Mouse (Mus musculus) limb, embryonic 14.5 days (tissue): Measurements from ENCODE around the gene Klf2. TPM values are rescaled to one million over a fixed set of nuclear protein-coding genes. Genes with fewer than 3 reads are reported as not detected.

Source experiments
- ATAC-seq: fragments of 200-750 bp; cut with Nextera tagmentation; 2 replicates; pipeline ENCODE4 v1.8.0; 2017; ENCODE audit warnings: low read depth, moderate number of reproducible peaks, moderate TSS enrichment; ENCODE audit not compliant: low FRiP score
- DNase-seq: peaks from one replicate; pipeline ENCODE4 v3.0.0-alpha.2; 2015; ENCODE audit warnings: low spot score
- H3K27ac ChIP-seq: fragments of 300-500 bp; sonication (generic); replicated peaks from 2 replicates; pipeline ENCODE4 v1.5.1; 2014; ENCODE audit warnings: low read depth, mild to moderate bottlenecking, low read length, moderate library complexity, mixed read lengths
- H3K27me3 ChIP-seq: fragments of 300-500 bp; sonication (generic); 2 replicates; pipeline ENCODE4 v1.6.1; 2014; ENCODE audit warnings: low read length, mixed read lengths; ENCODE audit not compliant: control insufficient read depth, insufficient read depth
- H3K36me3 ChIP-seq: fragments of 300-500 bp; sonication (generic); 2 replicates; pipeline ENCODE4 v1.6.1; 2014; ENCODE audit warnings: mild to moderate bottlenecking, low read length, moderate library complexity, mixed read lengths; ENCODE audit not compliant: control insufficient read depth, insufficient read depth
- H3K4me1 ChIP-seq: fragments of 300-500 bp; sonication (generic); 2 replicates; pipeline ENCODE4 v1.6.1; 2014; ENCODE audit warnings: antibody characterized with exemption, low read length, mixed read lengths; ENCODE audit not compliant: control insufficient read depth, insufficient read depth
- H3K4me2 ChIP-seq: fragments of 300-500 bp; sonication (generic); replicated peaks from 2 replicates; pipeline ENCODE4 v1.6.1; 2014; ENCODE audit warnings: low read depth, mild to moderate bottlenecking, low read length, moderate library complexity; ENCODE audit not compliant: severe bottlenecking
- H3K4me3 ChIP-seq: fragments of 300-500 bp; sonication (generic); replicated peaks from 2 replicates; pipeline ENCODE4 v1.5.1; 2014; ENCODE audit warnings: low read length
- H3K9ac ChIP-seq: fragments of 300-500 bp; sonication (generic); 2 replicates; pipeline ENCODE4 v1.6.1; 2014; ENCODE audit warnings: mild to moderate bottlenecking, low read depth, low read length, moderate library complexity; ENCODE audit not compliant: severe bottlenecking
- H3K9me3 ChIP-seq: fragments of 300-500 bp; sonication (generic); 2 replicates; pipeline ENCODE4 v1.6.1; 2016; ENCODE audit warnings: low read length; ENCODE audit not compliant: control insufficient read depth
- POLR2A ChIP-seq: fragments of 200-500 bp; IDR thresholded peaks from 2 replicates; pipeline ENCODE4 v1.8.0; 2012; ENCODE audit warnings: inconsistent platforms, mild to moderate bottlenecking, moderate library complexity, borderline replicate concordance; ENCODE audit not compliant: insufficient read depth, insufficient read length; ENCODE audit errors: extremely low read depth
- WGBS: fragments of 180-500 bp; shearing (Covaris S2); extraction: QIAGEN DNeasy Blood & Tissue Kit; methylation state at CpG from one replicate; pipeline ENCODE4 v1.1.7; 2014; 5-methylcytosine and 5-hydroxymethylcytosine counted together
- polyA plus RNA-seq, 2 experiments: library from polyadenylated mRNA; depleted of rRNA in 1 of 2; stranded (reverse) in 1 of 2; unstranded in 1 of 2; fragments of >200 nt; fragmentation: Nextera tagmentation in 1 of 2; extraction: Ambion mirVana in 1 of 2; gene quantifications; 2 replicates each; pipeline versions ENCODE4 v1.2.1 to v1.2.3; 2012 to 2014

Klf2 gene
- polyA plus RNA-seq, 2 experiments = 20.1 to 36.7 TPM

DNA sequence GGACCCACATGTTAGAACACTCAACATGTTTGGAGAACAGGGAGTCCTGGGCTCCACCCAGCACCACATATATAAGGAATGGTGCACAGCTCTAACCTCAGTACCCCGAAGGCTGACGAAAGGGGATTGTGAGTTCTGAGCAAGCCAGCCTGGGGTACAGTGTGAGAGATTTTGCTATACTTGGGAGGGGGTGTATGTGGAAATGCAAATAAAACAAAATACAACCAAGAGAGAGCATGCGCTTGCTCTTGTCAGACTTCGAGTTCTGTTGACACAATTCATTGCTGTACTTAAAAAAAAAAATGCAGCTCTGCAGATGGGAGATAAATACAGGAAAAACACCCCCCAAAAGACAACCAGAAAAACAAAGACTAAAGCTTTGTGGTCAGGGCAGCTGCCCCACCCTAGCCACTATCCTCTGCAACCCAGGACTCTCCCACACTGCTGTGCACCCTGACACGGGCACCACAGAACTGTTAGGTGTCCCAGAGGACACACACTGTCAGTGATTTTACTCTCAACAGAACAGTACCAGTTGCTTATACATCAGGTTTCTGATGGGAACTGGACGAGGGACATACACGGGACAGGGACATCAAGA is 32.7 kb downstream of the Klf2 start:
- DNase-seq = no peak
- Histone ChIP-seq H3K36me3 (peaks cover 53% of the 10 kb centered on the region), H3K4me2 (no peak overlapping the region), H3K9me3 (no peaks in the 10 kb centered on the region), H3K9ac (no peak overlapping the region), H3K4me3 (no peak overlapping the region), H3K27ac (no peak overlapping the region), H3K4me1 (no peaks in the 10 kb centered on the region), H3K27me3 (no peaks in the 10 kb centered on the region)
- ATAC-seq = no peak
- WGBS = 83% methylated on average over 7 of the region's 7 CpGs
- TF ChIP-seq POLR2A = no peak

DNA sequence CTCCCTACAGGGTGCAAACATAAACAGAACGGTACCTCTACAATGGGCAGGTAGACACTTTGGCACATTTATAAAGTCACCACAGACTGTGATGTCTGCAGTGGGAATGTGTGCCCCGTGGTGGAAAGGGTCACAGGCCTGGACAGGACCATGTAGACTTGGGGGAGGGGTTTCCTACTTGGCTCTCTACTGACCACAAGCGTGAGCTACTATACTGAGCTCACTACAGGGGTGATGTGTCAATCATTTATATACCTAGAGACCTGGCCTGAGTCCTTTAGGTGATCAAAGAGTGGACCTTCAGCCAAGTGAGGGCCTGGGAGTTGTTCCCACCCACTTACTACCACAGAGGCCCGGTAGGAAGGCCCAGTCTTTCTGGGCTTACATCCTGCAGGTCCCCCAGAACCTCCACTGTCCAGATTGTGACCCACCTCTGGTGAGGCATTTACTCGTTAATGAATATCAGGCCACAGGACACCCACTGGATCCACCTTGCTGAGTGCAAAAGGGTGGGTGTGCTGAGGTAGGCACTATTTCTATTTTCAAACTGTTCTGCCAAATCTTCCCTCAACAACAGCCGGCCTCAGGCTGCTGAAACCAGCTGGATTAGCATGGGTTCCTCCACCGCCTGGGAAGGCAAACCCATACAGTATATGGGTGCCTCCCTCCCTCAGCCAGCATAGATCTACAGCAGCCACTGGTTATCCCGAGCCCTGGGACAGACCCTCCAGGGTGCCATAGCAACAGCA is 34.3 kb downstream of the Klf2 start:
- no peak overlapping the region for H3K9ac ChIP-seq
- 75% methylated on average over 8 of the region's 8 CpGs for WGBS
- H3K4me1 ChIP-seq = no peaks in the 10 kb centered on the region
- no peaks in the 10 kb centered on the region for H3K9me3 ChIP-seq
- H3K27me3 ChIP-seq = no peaks in the 10 kb centered on the region
- no peak overlapping the region for H3K4me2 ChIP-seq
- TF ChIP-seq POLR2A = no peak
- no peak for ATAC-seq
- peaks cover 59% of the 10 kb centered on the region for H3K36me3 ChIP-seq
- no peak overlapping the region for H3K27ac ChIP-seq
- no peak overlapping the region for H3K4me3 ChIP-seq
- no peak for DNase-seq

DNA sequence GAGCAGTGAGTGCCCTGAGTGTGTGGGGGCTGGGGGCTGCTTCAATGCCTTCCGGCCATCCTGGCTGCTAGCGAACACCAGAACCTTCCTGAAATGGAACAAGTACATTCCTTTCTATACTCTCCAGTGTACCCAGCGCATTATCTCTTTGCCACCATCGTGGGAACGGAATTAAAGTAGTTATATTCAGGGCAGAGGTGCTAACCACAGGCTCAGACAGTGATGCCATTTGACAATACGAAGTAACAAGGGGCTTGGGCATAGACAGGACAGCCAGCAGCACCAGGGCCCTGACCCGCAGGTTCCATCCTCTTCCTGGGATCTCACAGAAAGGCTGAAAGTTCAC is 34.8 kb downstream of the Klf2 start:
- 84% methylated on average over 7 of the region's 7 CpGs for WGBS

DNA sequence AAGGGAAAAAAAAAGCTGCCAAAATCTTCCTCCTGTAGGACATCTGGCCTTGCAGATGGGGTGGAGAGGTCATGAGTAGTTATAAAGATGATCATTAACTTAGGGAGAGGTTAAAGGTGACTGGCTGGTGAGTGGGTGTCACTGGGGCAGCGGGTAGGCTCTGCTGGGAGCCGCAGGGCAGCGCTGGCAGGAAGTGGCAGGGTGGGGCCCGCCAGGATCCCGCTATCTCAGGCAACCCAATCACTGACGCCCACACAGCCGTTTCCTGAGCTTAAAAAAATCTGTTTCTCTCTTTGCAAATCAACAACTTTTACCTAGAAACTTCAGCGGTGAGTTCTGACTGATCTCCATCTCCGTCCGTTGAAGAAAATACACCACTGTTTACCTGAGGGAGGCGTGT is 35.4 kb downstream of the Klf2 start:
- H3K36me3 ChIP-seq = peaks cover 62% of the 10 kb centered on the region
- no peak overlapping the region for H3K4me3 ChIP-seq
- TF ChIP-seq POLR2A = no peak
- ATAC-seq = no peak
- no peaks in the 10 kb centered on the region for H3K4me1 ChIP-seq
- WGBS = 73% methylated on average over 11 of the region's 11 CpGs
- no peak overlapping the region for H3K4me2 ChIP-seq
- no peaks in the 10 kb centered on the region for H3K27me3 ChIP-seq
- no peak for DNase-seq
- no peak overlapping the region for H3K27ac ChIP-seq
- no peaks in the 10 kb centered on the region for H3K9me3 ChIP-seq
- H3K9ac ChIP-seq = no peak overlapping the region

More for the DNA sequence above, 34.8 kb downstream of the Klf2 start:
- H3K9me3 ChIP-seq = no peaks in the 10 kb centered on the region
- H3K27me3 ChIP-seq = no peaks in the 10 kb centered on the region
- no peak for TF ChIP-seq POLR2A
- DNase-seq (no peak), ATAC-seq (no peak)
- no peak overlapping the region for H3K9ac ChIP-seq
- H3K27ac ChIP-seq = no peak overlapping the region
- no peak overlapping the region for H3K4me2 ChIP-seq
- no peak overlapping the region for H3K4me3 ChIP-seq
- H3K4me1 ChIP-seq = no peaks in the 10 kb centered on the region
- H3K36me3 ChIP-seq = peaks cover 60% of the 10 kb centered on the region

DNA sequence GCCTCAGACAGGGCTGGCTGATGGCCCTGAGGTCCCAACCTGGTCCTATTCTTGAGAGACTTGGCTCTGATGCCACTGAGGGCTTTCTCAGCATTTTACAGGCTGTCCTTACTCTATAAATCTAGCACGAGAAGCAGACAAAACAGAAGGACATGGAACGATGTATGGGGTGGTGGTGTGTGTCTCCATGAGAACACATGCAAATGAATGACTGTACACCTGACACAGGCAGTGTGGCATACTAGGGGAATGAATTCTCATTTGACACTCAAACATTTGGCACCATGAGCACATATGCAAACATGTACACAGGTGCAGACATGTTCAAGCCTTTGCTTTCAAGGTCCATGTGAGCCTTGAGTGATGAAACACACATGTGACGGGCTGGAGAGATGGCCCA is 37.8 kb downstream of the Klf2 start:
- 90% methylated on average over 3 of the region's 3 CpGs for WGBS
- Histone ChIP-seq H3K4me1 (no peaks in the 10 kb centered on the region), H3K4me3 (no peak overlapping the region), H3K4me2 (no peak overlapping the region), H3K27ac (no peak overlapping the region), H3K9ac (no peak overlapping the region), H3K36me3 (peaks cover 79% of the 10 kb centered on the region), H3K9me3 (no peaks in the 10 kb centered on the region), H3K27me3 (no peaks in the 10 kb centered on the region)
- no peak for TF ChIP-seq POLR2A
- ATAC-seq = no peak
- no peak for DNase-seq
